Mouse (Mus musculus): ENCODE results near the gene Pnma1. TPM values are rescaled to one million over a fixed set of nuclear protein-coding genes. Genes with fewer than 3 reads are reported as not detected.
"Not testable (repeated sequence)": the region's sequence is repeated elsewhere in the genome, so short reads cannot be mapped to it uniquely, and the experiment has no call there.

Pnma1 gene
- polyA plus RNA-seq, 1 experiment from 2014 or later, result 0.88 TPM

- H3K27ac ChIP-seq (replicated peaks; ENCODE audit: low read depth, low read length), result no peak overlapping the region
- H3K4me1 ChIP-seq (ENCODE audit: control insufficient read depth, insufficient read depth, low read length), result no peaks in the 10 kb centered on the region
- ATAC-seq (replicated peaks; ENCODE audit: insufficient number of reproducible peaks, low FRiP score, low TSS enrichment, low read depth), result no peak
- peak overlapping the region; percentile 71 for H3K9ac ChIP-seq (replicated peaks; ENCODE audit: low read length)
- peak overlapping the region; percentile 44 for H3K4me3 ChIP-seq (ENCODE audit: low read depth, low read length)
- 58% methylated on average over 2 of the region's 2 CpGs for WGBS
- no peaks in the 10 kb centered on the region for H3K27me3 ChIP-seq (ENCODE audit: control insufficient read depth, insufficient read depth, low read length)
- no peak for DNase-seq (ENCODE audit: low spot score)
- H3K36me3 ChIP-seq (replicated peaks; ENCODE audit: control insufficient read depth, insufficient read depth, low read depth, low read length), result no peaks in the 10 kb centered on the region
- H3K9me3 ChIP-seq (replicated peaks; ENCODE audit: control insufficient read depth, low read length), result no peaks in the 10 kb centered on the region
- H3K4me2 ChIP-seq (ENCODE audit: low read depth, low read length), result peak overlapping the region; percentile 84
Measured at GRCm38 (mm10) chr12:84101493-84101845, 46.8 kb downstream of the Pnma1 start.

GRCm38 (mm10) chr12:84100604-84101492 is 47.4 kb downstream of the Pnma1 start, which contains the start of gene Acot6:
Gene Acot6 (plus strand): TSS chr12:84100654.
- Histone ChIP-seq H3K4me2 (ENCODE audit: low read depth, low read length) (peak within 1 kb of the TSS; percentile 84), H3K9ac (replicated peaks; ENCODE audit: low read length) (peak within 1 kb of the TSS; percentile 71), H3K4me3 (ENCODE audit: low read depth, low read length) (peak within 1 kb of the TSS; percentile 44)
- peak; percentile 64 for DNase-seq (ENCODE audit: low spot score)
- H3K4me1 ChIP-seq (ENCODE audit: control insufficient read depth, insufficient read depth, low read length); H3K9me3 ChIP-seq (replicated peaks; ENCODE audit: control insufficient read depth, low read length); H3K36me3 ChIP-seq (replicated peaks; ENCODE audit: control insufficient read depth, insufficient read depth, low read depth, low read length); H3K27ac ChIP-seq (replicated peaks; ENCODE audit: low read depth, low read length); H3K27me3 ChIP-seq (ENCODE audit: control insufficient read depth, insufficient read depth, low read length): not testable (repeated sequence)
- ATAC-seq (replicated peaks; ENCODE audit: insufficient number of reproducible peaks, low FRiP score, low TSS enrichment, low read depth), result peak; percentile 44
- under 1% methylated on average over 66 of the region's 80 CpGs for WGBS

GRCm38 (mm10) chr12:84100071-84100470 is 48.2 kb downstream of the Pnma1 start:
- no peaks in the 10 kb centered on the region for H3K9me3 ChIP-seq (replicated peaks; ENCODE audit: control insufficient read depth, low read length)
- no peaks in the 10 kb centered on the region for H3K36me3 ChIP-seq (replicated peaks; ENCODE audit: control insufficient read depth, insufficient read depth, low read depth, low read length)
- 50% methylated on average over 1 of the region's 1 CpGs for WGBS
- no peak overlapping the region; the same call in 1 of the 2 replicates for H3K4me2 ChIP-seq (ENCODE audit: low read depth, low read length)
- ATAC-seq (replicated peaks; ENCODE audit: insufficient number of reproducible peaks, low FRiP score, low TSS enrichment, low read depth) (no peak), DNase-seq (ENCODE audit: low spot score) (no peak)
- no peak overlapping the region for H3K9ac ChIP-seq (replicated peaks; ENCODE audit: low read length)
- no peaks in the 10 kb centered on the region for H3K4me1 ChIP-seq (ENCODE audit: control insufficient read depth, insufficient read depth, low read length)
- H3K4me3 ChIP-seq (ENCODE audit: low read depth, low read length), result no peak overlapping the region
- H3K27ac ChIP-seq (replicated peaks; ENCODE audit: low read depth, low read length), result no peak overlapping the region
- no peaks in the 10 kb centered on the region for H3K27me3 ChIP-seq (ENCODE audit: control insufficient read depth, insufficient read depth, low read length)

DNA sequence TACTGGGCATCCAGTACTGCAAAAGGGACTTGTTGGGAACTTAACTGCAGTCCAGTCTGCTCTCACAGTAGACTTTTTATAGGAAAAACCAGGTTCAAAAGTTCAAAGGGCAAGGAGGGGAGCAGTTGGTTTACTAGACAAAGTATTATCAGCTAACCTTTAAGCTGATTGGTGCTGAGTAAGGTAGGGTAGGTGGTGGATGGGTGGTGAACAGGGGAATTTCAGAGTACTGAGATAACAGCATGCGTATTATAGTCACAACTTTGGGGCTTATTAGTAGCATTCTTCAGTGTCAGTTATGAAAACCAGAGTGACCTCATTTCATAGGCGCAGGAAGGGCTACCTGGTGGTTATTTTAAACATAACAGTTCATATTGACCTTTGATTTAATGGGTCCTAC is 48.7 kb downstream of the Pnma1 start:
- ATAC-seq (replicated peaks; ENCODE audit: insufficient number of reproducible peaks, low FRiP score, low TSS enrichment, low read depth), result no peak
- Histone ChIP-seq H3K4me3 (ENCODE audit: low read depth, low read length) (no peak overlapping the region), H3K9me3 (replicated peaks; ENCODE audit: control insufficient read depth, low read length) (no peaks in the 10 kb centered on the region), H3K36me3 (replicated peaks; ENCODE audit: control insufficient read depth, insufficient read depth, low read depth, low read length) (no peaks in the 10 kb centered on the region), H3K27ac (replicated peaks; ENCODE audit: low read depth, low read length) (no peak overlapping the region), H3K4me1 (ENCODE audit: control insufficient read depth, insufficient read depth, low read length) (no peaks in the 10 kb centered on the region), H3K4me2 (ENCODE audit: low read depth, low read length) (no peak overlapping the region), H3K27me3 (ENCODE audit: control insufficient read depth, insufficient read depth, low read length) (no peaks in the 10 kb centered on the region), H3K9ac (replicated peaks; ENCODE audit: low read length) (no peak overlapping the region)
- DNase-seq (ENCODE audit: low spot score), result no peak
- 94% methylated on average over 2 of the region's 2 CpGs for WGBS

Other genes starting within 250 kb of the Pnma1 start
- 30.7 and 36.0 TPM in 2 replicates for gene Numb, start 226.6 kb downstream of the Pnma1 start, polyA plus RNA-seq (2014; fragmentation: Nextera tagmentation; extraction: Ambion mirVana)
- gene Riox1, start 197.9 kb downstream of the Pnma1 start, polyA plus RNA-seq (2014; fragmentation: Nextera tagmentation; extraction: Ambion mirVana), result 15.0 and 17.4 TPM in 2 replicates
- gene Heatr4, start 163.6 kb downstream of the Pnma1 start, polyA plus RNA-seq (2014; fragmentation: Nextera tagmentation; extraction: Ambion mirVana), result not detected in 2 replicates
- 10.8 and 12.9 TPM in 2 replicates for gene Acot2, start 160.6 kb downstream of the Pnma1 start, polyA plus RNA-seq (2014; fragmentation: Nextera tagmentation; extraction: Ambion mirVana)
- gene Acot1, start 139.0 kb downstream of the Pnma1 start, polyA plus RNA-seq (2014; fragmentation: Nextera tagmentation; extraction: Ambion mirVana), result 36.0 and 41.3 TPM in 2 replicates
- 0.46 and 0.56 TPM in 2 replicates for gene Acot4, start 110.1 kb downstream of the Pnma1 start, polyA plus RNA-seq (2014; fragmentation: Nextera tagmentation; extraction: Ambion mirVana)
- not detected in 2 replicates for gene Gm49366, start 109.6 kb downstream of the Pnma1 start, polyA plus RNA-seq (2014; fragmentation: Nextera tagmentation; extraction: Ambion mirVana)
- 0.15 and 0.24 TPM in 2 replicates for gene Acot3, start 96.3 kb downstream of the Pnma1 start, polyA plus RNA-seq (2014; fragmentation: Nextera tagmentation; extraction: Ambion mirVana)
- not detected in 2 replicates for gene Acot5, start 79.2 kb downstream of the Pnma1 start, polyA plus RNA-seq (2014; fragmentation: Nextera tagmentation; extraction: Ambion mirVana)
- 1.0 and 1.7 TPM in 2 replicates for gene Acot6, start 47.8 kb downstream of the Pnma1 start, polyA plus RNA-seq (2014; fragmentation: Nextera tagmentation; extraction: Ambion mirVana)
- 3.9 and 6.8 TPM in 2 replicates for gene Dnal1, start 34.1 kb downstream of the Pnma1 start, polyA plus RNA-seq (2014; fragmentation: Nextera tagmentation; extraction: Ambion mirVana)
- gene Elmsan1, start 70.4 kb upstream of the Pnma1 start, polyA plus RNA-seq (2014; fragmentation: Nextera tagmentation; extraction: Ambion mirVana), result 3.6 and 4.1 TPM in 2 replicates
- 12.9 and 14.7 TPM in 2 replicates for gene Ptgr2, start 136.7 kb upstream of the Pnma1 start, polyA plus RNA-seq (2014; fragmentation: Nextera tagmentation; extraction: Ambion mirVana)
- 111 and 114 TPM in 2 replicates for gene Zfp410, start 168.4 kb upstream of the Pnma1 start, polyA plus RNA-seq (2014; fragmentation: Nextera tagmentation; extraction: Ambion mirVana)
- gene Coq6, start 213.2 kb upstream of the Pnma1 start, polyA plus RNA-seq (2014; fragmentation: Nextera tagmentation; extraction: Ambion mirVana), result 47.2 and 54.3 TPM in 2 replicates
- gene Fam161b, start 213.3 kb upstream of the Pnma1 start, polyA plus RNA-seq (2014; fragmentation: Nextera tagmentation; extraction: Ambion mirVana), result 3.3 and 3.7 TPM in 2 replicates

Measured in embryonic facial prominence, embryonic 11.5 days (tissue).